Mouse (Mus musculus) ES-Bruce4 (cell line): ENCODE measurements at regions not wholly inside any gene's neighbourhood (a gene's known extent, or its start where the extent isn't known, plus 50 kb on each side); places are given as distances from the start of the nearest gene placed in this dataset.

Source experiments
- CTCF ChIP-seq: IDR thresholded peaks from one replicate; pipeline ENCODE4 v1.8.1; 2011; ENCODE audit warnings: low read depth, low read length
- POLR2A ChIP-seq: IDR thresholded peaks from one replicate; pipeline ENCODE4 v1.8.1; 2011; ENCODE audit warnings: low read length; ENCODE audit not compliant: insufficient read depth

DNA sequence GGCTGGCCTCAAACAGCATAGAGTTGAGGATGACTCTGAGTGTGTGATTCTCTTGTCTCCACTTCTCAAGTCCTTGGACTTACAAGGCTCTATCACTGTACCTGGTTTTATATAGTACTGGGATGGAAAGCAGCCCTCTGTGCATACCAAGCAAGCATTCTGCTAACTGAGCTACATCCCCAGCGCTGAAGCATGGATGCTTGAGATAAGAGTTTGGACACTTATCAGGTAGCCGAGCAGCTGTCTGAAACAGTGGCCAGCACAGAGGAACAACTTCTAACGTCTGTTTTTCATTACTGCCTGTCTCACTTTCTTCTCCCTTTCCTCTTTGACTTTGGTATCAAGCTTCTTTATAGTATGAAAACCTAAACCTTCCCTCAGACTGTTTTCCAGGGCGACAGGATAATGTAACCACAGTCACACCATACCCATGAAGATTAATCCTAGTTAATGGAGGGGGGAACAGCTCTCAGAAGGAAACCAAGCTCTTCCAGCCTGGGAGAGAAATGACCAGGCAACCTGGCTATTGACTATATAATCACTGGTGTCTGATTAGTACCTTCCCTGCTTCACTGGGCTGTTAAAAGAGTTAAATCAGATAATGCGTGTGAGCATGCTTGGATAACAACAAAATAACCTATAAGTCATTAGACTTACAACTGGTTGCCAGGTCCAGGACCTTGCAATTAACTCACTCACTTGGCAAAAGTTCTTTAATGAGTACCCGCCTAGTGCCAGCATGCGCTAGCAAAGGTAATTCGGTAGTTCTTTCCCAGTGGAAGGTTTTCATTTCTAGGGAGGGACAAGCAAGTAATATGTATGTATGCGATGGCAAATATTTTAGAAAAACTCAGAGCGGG, 382.5 kb downstream of the Brinp2 start:
- TF ChIP-seq CTCF: no peak
- TF ChIP-seq POLR2A: no peak
